Mouse (Mus musculus) embryonic fibroblast, embryonic 13.5 days (primary cell): ENCODE results near the gene Gypa.

Source experiments
- CTCF ChIP-seq: IDR thresholded peaks from 2 replicates; pipeline ENCODE4 v1.5.1; 2011; ENCODE audit warnings: mild to moderate bottlenecking, control low read depth, low read length, moderate library complexity, borderline replicate concordance; ENCODE audit not compliant: insufficient read depth
- POLR2A ChIP-seq: IDR thresholded peaks from 2 replicates; pipeline ENCODE4 v1.6.1; 2011; ENCODE audit warnings: low read depth, mild to moderate bottlenecking, control low read depth, low read length, moderate library complexity

- TF ChIP-seq CTCF (no peak), POLR2A (no peak)
These were observed 1.9 kb downstream of the Gypa start for GRCm38 (mm10) chr8:80495527-80495926.
